Mouse (Mus musculus) forebrain, embryonic 13.5 days (tissue): ENCODE data around the gene Tor3a. TPM values are rescaled to one million over a fixed set of nuclear protein-coding genes. Genes with fewer than 3 reads are reported as not detected.
"Not testable (repeated sequence)": the region's sequence is repeated elsewhere in the genome, so short reads cannot be mapped to it uniquely, and the experiment has no call there.

Source experiments
- ATAC-seq: fragments of 200-750 bp; cut with Nextera tagmentation; 2 replicates; pipeline ENCODE4 v1.8.0; 2017
- H3K27ac ChIP-seq: fragments of 300-500 bp; sonication (generic); 2 replicates; pipeline ENCODE4 v1.5.1; 2015; ENCODE audit warnings: inconsistent platforms, mild to moderate bottlenecking, moderate library complexity
- H3K27me3 ChIP-seq: fragments of 300-500 bp; sonication (generic); 2 replicates; pipeline ENCODE4 v1.6.1; 2015; ENCODE audit warnings: mild to moderate bottlenecking, inconsistent platforms
- H3K36me3 ChIP-seq: fragments of 300-500 bp; sonication (generic); 2 replicates; pipeline ENCODE4 v1.6.1; 2015; ENCODE audit warnings: mild to moderate bottlenecking, inconsistent platforms; ENCODE audit not compliant: poor library complexity, severe bottlenecking
- H3K4me1 ChIP-seq: fragments of 300-500 bp; sonication (generic); 2 replicates; pipeline ENCODE4 v1.6.1; 2015; ENCODE audit warnings: inconsistent platforms
- H3K4me2 ChIP-seq: fragments of 300-500 bp; sonication (generic); 2 replicates; pipeline ENCODE4 v1.6.1; 2015; ENCODE audit warnings: inconsistent platforms, mild to moderate bottlenecking, moderate library complexity
- H3K4me3 ChIP-seq: fragments of 300-500 bp; sonication (generic); 2 replicates; pipeline ENCODE4 v1.5.1; 2015; ENCODE audit warnings: mild to moderate bottlenecking, inconsistent platforms
- H3K9ac ChIP-seq: fragments of 300-500 bp; sonication (generic); 2 replicates; pipeline ENCODE4 v1.6.1; 2015; ENCODE audit warnings: mild to moderate bottlenecking, inconsistent platforms
- H3K9me3 ChIP-seq: fragments of 300-500 bp; sonication (generic); replicated peaks from 2 replicates; pipeline ENCODE4 v1.6.1; 2016; ENCODE audit warnings: inconsistent platforms
- WGBS: fragments of 180-500 bp; shearing (Covaris S2); methylation state at CpG from one replicate; pipeline ENCODE4 v1.1.7; 2015; 5-methylcytosine and 5-hydroxymethylcytosine counted together
- polyA plus RNA-seq: library from polyadenylated mRNA; unstranded; fragments of >200 nt; fragmentation: Nextera tagmentation; extraction: Ambion mirVana; gene quantifications from 2 replicates; pipeline ENCODE4 v1.2.1, GENCODE M21; 2015

Tor3a gene
- polyA plus RNA-seq, 1 experiment from 2014 or later, result 3.7 TPM

DNA sequence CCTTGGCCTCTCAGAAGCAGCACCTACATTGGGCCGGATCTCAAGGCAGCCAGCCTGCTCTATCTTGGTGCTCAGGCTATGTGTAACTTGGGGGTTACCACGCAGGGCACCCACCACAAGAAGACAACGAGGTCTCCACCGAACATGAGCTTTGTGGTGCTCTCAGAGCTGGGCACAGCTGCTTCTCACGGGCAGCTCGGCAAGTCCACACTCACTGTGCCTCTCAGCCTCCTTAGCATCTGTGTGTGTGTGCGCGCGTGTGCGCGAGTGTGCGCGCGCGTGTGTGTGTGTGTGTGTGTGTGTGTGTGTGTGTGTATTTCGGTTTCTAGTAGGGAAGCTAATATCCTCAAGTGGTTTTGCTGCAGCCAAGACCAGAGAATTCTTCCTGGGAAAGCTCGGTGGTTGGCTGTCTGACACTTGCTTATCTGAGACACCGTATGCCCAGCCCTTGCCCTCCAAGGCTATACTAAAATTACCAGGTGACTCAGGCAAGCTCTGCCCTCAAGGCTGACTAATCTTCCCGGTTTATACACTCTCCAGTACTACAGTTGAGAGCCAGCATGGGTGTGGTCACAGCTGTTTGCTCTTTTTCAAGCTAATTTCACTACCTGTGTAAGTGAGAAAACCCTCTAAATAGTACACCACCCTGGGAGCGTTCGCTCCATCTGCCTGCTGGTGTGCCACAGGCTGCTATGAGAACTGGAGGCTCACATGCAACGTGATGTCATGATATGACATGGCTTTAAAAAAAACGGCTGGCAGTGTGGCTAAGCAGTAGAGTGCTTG, 6.8 kb downstream of the Tor3a start:
- no peaks in the 10 kb centered on the region for H3K36me3 ChIP-seq
- ATAC-seq, result no peak
- no peak overlapping the region for H3K27ac ChIP-seq
- 92% methylated on average over 23 of the region's 23 CpGs for WGBS
- H3K4me2 ChIP-seq, result no peak overlapping the region
- no peak overlapping the region for H3K4me3 ChIP-seq
- H3K9me3 ChIP-seq, result no peaks in the 10 kb centered on the region
- no peaks in the 10 kb centered on the region for H3K4me1 ChIP-seq
- no peak overlapping the region for H3K9ac ChIP-seq
- H3K27me3 ChIP-seq, result no peaks in the 10 kb centered on the region

GRCm38 (mm10) chr1:156665777-156666176, 8.4 kb downstream of the Tor3a start:
- Histone ChIP-seq H3K4me3 (no peak overlapping the region), H3K9ac (no peak overlapping the region), H3K36me3 (no peaks in the 10 kb centered on the region), H3K9me3 (no peaks in the 10 kb centered on the region), H3K27me3 (no peaks in the 10 kb centered on the region), H3K4me1 (no peaks in the 10 kb centered on the region), H3K4me2 (no peak overlapping the region), H3K27ac (no peak overlapping the region)
- no peak for ATAC-seq
- WGBS, result 86% methylated on average over 8 of the region's 8 CpGs

DNA sequence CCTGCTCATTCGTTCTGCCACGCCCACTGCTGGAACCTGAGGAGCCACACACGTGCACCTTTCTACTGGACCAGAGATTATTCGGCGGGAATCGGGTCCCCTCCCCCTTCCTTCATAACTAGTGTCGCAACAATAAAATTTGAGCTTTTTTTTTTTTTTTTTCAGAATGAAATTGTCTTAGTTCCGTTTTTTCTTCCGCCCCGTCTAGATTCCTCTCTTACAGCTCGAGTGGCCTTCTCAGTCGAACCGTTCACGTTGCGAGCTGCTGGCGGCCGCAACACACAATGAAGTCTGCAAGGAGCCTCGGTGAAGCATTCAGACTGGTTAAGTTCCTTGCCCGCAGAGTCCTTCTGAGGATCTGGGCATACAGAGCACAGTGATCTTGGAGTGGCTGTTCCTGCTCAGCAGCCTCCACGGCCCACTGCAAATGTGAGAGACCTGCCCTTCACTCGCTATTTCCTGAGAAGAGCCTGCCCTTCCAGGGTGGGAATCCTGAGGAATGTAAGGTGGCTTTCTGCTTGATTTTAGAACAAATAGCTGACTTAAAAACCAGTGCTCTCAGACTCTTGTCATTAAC, 13.4 kb downstream of the Tor3a start:
- not testable (repeated sequence) for H3K9me3 ChIP-seq

GRCm38 (mm10) chr1:156659906-156660659, 14.1 kb downstream of the Tor3a start:
- Histone ChIP-seq H3K9me3 (no peaks in the 10 kb centered on the region), H3K27ac (no peak overlapping the region), H3K4me1 (no peaks in the 10 kb centered on the region), H3K4me2 (no peak overlapping the region), H3K27me3 (no peaks in the 10 kb centered on the region), H3K36me3 (0 out of 2 replicates have a peak, but pooled peaks cover 5% of the 10 kb centered on the region), H3K4me3 (no peak overlapping the region), H3K9ac (no peak overlapping the region)
- ATAC-seq, result no peak
- WGBS, result 88% methylated on average over 13 of the region's 13 CpGs

More for the DNA sequence above, 13.4 kb downstream of the Tor3a start:
- not testable (repeated sequence) for H3K4me1 ChIP-seq, H3K9ac ChIP-seq, H3K27ac ChIP-seq, ATAC-seq, H3K4me3 ChIP-seq, H3K4me2 ChIP-seq, H3K36me3 ChIP-seq, H3K27me3 ChIP-seq
- WGBS, result 79% methylated on average over 21 of the region's 21 CpGs

DNA sequence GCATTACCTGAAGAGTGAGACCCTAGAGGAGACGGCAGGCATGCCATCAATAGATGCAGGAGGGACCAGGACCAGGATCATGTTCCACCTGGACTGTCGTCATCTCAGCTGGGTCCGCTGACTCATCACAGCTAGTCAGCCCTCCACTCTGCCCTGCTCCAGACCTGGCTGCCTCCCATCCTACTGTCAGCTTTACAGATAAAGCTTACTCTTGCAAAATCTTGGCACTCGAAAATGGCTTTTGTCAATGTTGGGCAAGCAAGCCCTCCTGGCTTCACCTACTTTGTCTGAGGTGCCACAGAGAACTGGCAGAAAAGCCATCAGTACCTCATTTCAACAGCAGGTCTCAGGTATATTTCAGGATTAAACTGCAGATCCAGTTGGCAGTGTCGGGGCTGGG, 15.5 kb downstream of the Tor3a start:
- no peak overlapping the region for H3K4me2 ChIP-seq
- ATAC-seq, result no peak
- H3K27me3 ChIP-seq, result no peaks in the 10 kb centered on the region
- H3K4me1 ChIP-seq, result no peaks in the 10 kb centered on the region
- H3K36me3 ChIP-seq, result 0 out of 2 replicates have a peak, but pooled peaks cover 5% of the 10 kb centered on the region
- no peak overlapping the region for H3K9ac ChIP-seq
- no peak overlapping the region for H3K4me3 ChIP-seq
- no peaks in the 10 kb centered on the region for H3K9me3 ChIP-seq
- 87% methylated on average over 5 of the region's 5 CpGs for WGBS
- H3K27ac ChIP-seq, result no peak overlapping the region

- Histone ChIP-seq H3K4me1 (0 out of 2 replicates have a peak, but pooled peaks cover 1% of the 10 kb centered on the region), H3K9ac (no peak overlapping the region), H3K9me3 (no peaks in the 10 kb centered on the region), H3K27me3 (no peaks in the 10 kb centered on the region), H3K4me3 (no peak overlapping the region), H3K36me3 (0 out of 2 replicates have a peak, but pooled peaks cover 5% of the 10 kb centered on the region), H3K27ac (no peak overlapping the region), H3K4me2 (no peak overlapping the region)
- no peak for ATAC-seq
- WGBS, result 85% methylated on average over 4 of the region's 4 CpGs
Observed at GRCm38 (mm10) chr1:156657523-156657922, 16.6 kb downstream of the Tor3a start.

- WGBS, result 82% methylated on average over 13 of the region's 13 CpGs
- H3K27me3 ChIP-seq, result no peaks in the 10 kb centered on the region
- H3K4me3 ChIP-seq, result no peak overlapping the region
- H3K27ac ChIP-seq, result no peak overlapping the region
- no peak for ATAC-seq
- no peaks in the 10 kb centered on the region for H3K9me3 ChIP-seq
- 0 out of 2 replicates have a peak, but pooled peaks cover 5% of the 10 kb centered on the region for H3K36me3 ChIP-seq
- no peak overlapping the region for H3K4me2 ChIP-seq
- no peak overlapping the region for H3K9ac ChIP-seq
- H3K4me1 ChIP-seq, result 0 out of 2 replicates have a peak, but pooled peaks cover 2% of the 10 kb centered on the region
Observed at GRCm38 (mm10) chr1:156654735-156655530, 19.2 kb downstream of the Tor3a start.

GRCm38 (mm10) chr1:156652189-156652822, 21.9 kb downstream of the Tor3a start:
- 0 out of 2 replicates have a peak, but pooled peaks cover 2% of the 10 kb centered on the region for H3K4me1 ChIP-seq
- WGBS, result 77% methylated on average over 6 of the region's 6 CpGs
- ATAC-seq, result no peak

GRCm38 (mm10) chr1:156650631-156651030, 23.5 kb downstream of the Tor3a start:
- Histone ChIP-seq H3K36me3 (peaks cover 17% of the 10 kb centered on the region; the same call in 1 of the 2 replicates), H3K4me1 (0 out of 2 replicates have a peak, but pooled peaks cover 7% of the 10 kb centered on the region), H3K4me3 (no peak overlapping the region), H3K27ac (no peak overlapping the region), H3K27me3 (no peaks in the 10 kb centered on the region), H3K9me3 (no peaks in the 10 kb centered on the region), H3K9ac (no peak overlapping the region), H3K4me2 (no peak overlapping the region)
- 0 out of 2 replicates have a peak, but pooled peaks have one; percentile 36 for ATAC-seq
- WGBS, result 79% methylated on average over 9 of the region's 9 CpGs

More at GRCm38 (mm10) chr1:156652189-156652822, 21.9 kb downstream of the Tor3a start:
- Histone ChIP-seq H3K9ac (no peak overlapping the region), H3K27ac (no peak overlapping the region), H3K9me3 (no peaks in the 10 kb centered on the region), H3K4me2 (no peak overlapping the region), H3K4me3 (no peak overlapping the region), H3K27me3 (no peaks in the 10 kb centered on the region), H3K36me3 (peaks cover 18% of the 10 kb centered on the region; the same call in 1 of the 2 replicates)

DNA sequence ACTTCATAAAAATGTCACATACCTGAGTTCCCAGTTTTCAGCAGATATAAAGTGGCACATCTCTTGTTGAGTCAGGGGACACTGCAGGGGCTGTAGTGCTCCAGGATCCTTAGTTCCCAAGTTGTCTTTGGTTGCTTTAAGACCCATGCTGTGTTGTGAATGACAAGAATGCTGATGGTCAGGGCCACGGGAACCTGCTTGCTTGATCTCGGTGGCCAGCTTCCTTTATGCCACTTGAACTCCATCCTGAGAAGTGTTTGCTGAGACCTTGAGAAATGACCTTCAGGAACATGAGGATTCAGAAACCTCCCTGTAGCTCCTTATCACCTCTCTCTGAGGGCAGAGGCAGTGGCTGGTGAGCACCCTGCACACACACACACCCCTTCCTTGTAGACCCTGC, 25.5 kb downstream of the Tor3a start:
- Histone ChIP-seq H3K27ac (no peak overlapping the region), H3K4me3 (no peak overlapping the region), H3K9ac (no peak overlapping the region), H3K9me3 (no peaks in the 10 kb centered on the region), H3K36me3 (peaks cover 17% of the 10 kb centered on the region; the same call in 1 of the 2 replicates), H3K4me2 (no peak overlapping the region), H3K4me1 (peaks cover 24% of the 10 kb centered on the region), H3K27me3 (no peaks in the 10 kb centered on the region)
- no peak for ATAC-seq
- WGBS, result 39% methylated on average over 2 of the region's 2 CpGs

GRCm38 (mm10) chr1:156645971-156646370, 28.2 kb downstream of the Tor3a start:
- Histone ChIP-seq H3K9me3 (no peaks in the 10 kb centered on the region), H3K27ac (no peak overlapping the region; the same call in 1 of the 2 replicates), H3K9ac (no peak overlapping the region), H3K4me3 (no peak overlapping the region), H3K4me2 (no peak overlapping the region), H3K36me3 (peaks cover 42% of the 10 kb centered on the region), H3K4me1 (peaks cover 30% of the 10 kb centered on the region), H3K27me3 (no peaks in the 10 kb centered on the region)
- WGBS, result 81% methylated on average over 4 of the region's 4 CpGs
- ATAC-seq, result no peak
